Mouse (Mus musculus) embryonic fibroblast, embryonic 13.5 days (primary cell): ENCODE data around the gene Fbxo47.

Experiments used
- CTCF ChIP-seq: IDR thresholded peaks from 2 replicates; pipeline ENCODE4 v1.5.1; 2011; ENCODE audit warnings: mild to moderate bottlenecking, control low read depth, low read length, moderate library complexity, borderline replicate concordance; ENCODE audit not compliant: insufficient read depth
- POLR2A ChIP-seq: IDR thresholded peaks from 2 replicates; pipeline ENCODE4 v1.6.1; 2011; ENCODE audit warnings: low read depth, mild to moderate bottlenecking, control low read depth, low read length, moderate library complexity

- TF ChIP-seq CTCF (no peak), POLR2A (no peak)
Observed at GRCm38 (mm10) chr11:97829365-97829764, 54.6 kb downstream of the Fbxo47 start.
